Mouse (Mus musculus): ENCODE data around the gene Spn.
A peak's percentile ranks its signal among the peaks of the same experiment; 100 is the strongest.

The Spn gene

GRCm38 (mm10) chr7:127140623-127141404, 3.2 kb upstream of the Spn start:
- no peak for DNase-seq (ENCODE audit: low spot score)

- no peak for DNase-seq (ENCODE audit: low spot score)
These were observed 1.9 kb upstream of the Spn start for GRCm38 (mm10) chr7:127139562-127139961.

- DNase-seq (ENCODE audit: low spot score): peak; percentile 67
These were observed 1.5 kb upstream of the Spn start for GRCm38 (mm10) chr7:127139100-127139499.

GRCm38 (mm10) chr7:127136181-127137071, 1.2 kb downstream of the Spn start:
- no peak for DNase-seq (ENCODE audit: low spot score)

GRCm38 (mm10) chr7:127134821-127135447, 2.7 kb downstream of the Spn start:
- no peak for DNase-seq (ENCODE audit: low spot score)

- DNase-seq (ENCODE audit: low spot score): no peak
These were observed 4.5 kb downstream of the Spn start for GRCm38 (mm10) chr7:127133125-127133524.

GRCm38 (mm10) chr7:127129638-127130037, 8.0 kb downstream of the Spn start:
- DNase-seq (ENCODE audit: low spot score): no peak

GRCm38 (mm10) chr7:127121911-127122270, 15.7 kb downstream of the Spn start, which contains the start of gene Qprt:
Gene Qprt (minus strand): TSS chr7:127122226.
- DNase-seq (ENCODE audit: low spot score): no peak

- DNase-seq (ENCODE audit: low spot score): no peak
These were observed 16.3 kb downstream of the Spn start for GRCm38 (mm10) chr7:127121061-127121910.

- DNase-seq (ENCODE audit: low spot score): no peak
These were observed 18.8 kb downstream of the Spn start for GRCm38 (mm10) chr7:127118671-127119445.

GRCm38 (mm10) chr7:127117948-127118347, 19.7 kb downstream of the Spn start:
- no peak for DNase-seq (ENCODE audit: low spot score)

- no peak for DNase-seq (ENCODE audit: low spot score)
These were observed 21.2 kb downstream of the Spn start for GRCm38 (mm10) chr7:127116331-127116935.

GRCm38 (mm10) chr7:127114920-127115319, 22.7 kb downstream of the Spn start:
- DNase-seq (ENCODE audit: low spot score): no peak

GRCm38 (mm10) chr7:127113614-127114259, 23.9 kb downstream of the Spn start:
- no peak for DNase-seq (ENCODE audit: low spot score)

GRCm38 (mm10) chr7:127112921-127113597, 24.6 kb downstream of the Spn start:
- no peak for DNase-seq (ENCODE audit: low spot score)

GRCm38 (mm10) chr7:127112251-127112841, 25.3 kb downstream of the Spn start:
- DNase-seq (ENCODE audit: low spot score): no peak

- DNase-seq (ENCODE audit: low spot score): peak; percentile 77
These were observed 26.2 kb downstream of the Spn start for GRCm38 (mm10) chr7:127111461-127111860.

- DNase-seq (ENCODE audit: low spot score): peak; percentile 68
These were observed 27.2 kb downstream of the Spn start for GRCm38 (mm10) chr7:127110239-127111007.
